Mouse (Mus musculus) stomach, postnatal 0 days (tissue): ENCODE data around the gene Rptor. TPM values are rescaled to one million over a fixed set of nuclear protein-coding genes. Genes with fewer than 3 reads are reported as not detected.

Experiments
- ATAC-seq: fragments of 200-750 bp; cut with Nextera tagmentation; 2 replicates; pipeline ENCODE4 v1.8.0; 2017; ENCODE audit not compliant: low FRiP score, low TSS enrichment
- DNase-seq: peaks from one replicate; pipeline ENCODE4 v3.0.0-alpha.2; 2016; ENCODE audit warnings: low spot score
- H3K27ac ChIP-seq: fragments of 300-500 bp; sonication (generic); replicated peaks from 2 replicates; pipeline ENCODE4 v1.5.1; 2014; ENCODE audit warnings: mild to moderate bottlenecking, control low read depth
- H3K27me3 ChIP-seq: fragments of 300-500 bp; sonication (generic); 2 replicates; pipeline ENCODE4 v1.6.1; 2014; ENCODE audit warnings: low read length; ENCODE audit not compliant: control insufficient read depth, insufficient read depth
- H3K36me3 ChIP-seq: fragments of 300-500 bp; sonication (generic); 2 replicates; pipeline ENCODE4 v1.6.1; 2014; ENCODE audit warnings: low read length, mixed read lengths; ENCODE audit not compliant: control insufficient read depth, insufficient read depth
- H3K4me1 ChIP-seq: fragments of 300-500 bp; sonication (generic); replicated peaks from 2 replicates; pipeline ENCODE4 v1.6.1; 2014; ENCODE audit warnings: antibody characterized with exemption; ENCODE audit not compliant: control insufficient read depth, insufficient read depth
- H3K4me2 ChIP-seq: fragments of 300-500 bp; sonication (generic); replicated peaks from 2 replicates; pipeline ENCODE4 v1.6.1; 2014; ENCODE audit warnings: low read depth, mild to moderate bottlenecking, control low read depth, moderate library complexity
- H3K4me3 ChIP-seq: fragments of 300-500 bp; sonication (generic); 2 replicates; pipeline ENCODE4 v1.5.1; 2014; ENCODE audit warnings: low read depth, low read length, control low read depth
- H3K9ac ChIP-seq: fragments of 300-500 bp; sonication (generic); 2 replicates; pipeline ENCODE4 v1.6.1; 2014; ENCODE audit warnings: mild to moderate bottlenecking, low read length, control low read depth, mixed read lengths
- H3K9me3 ChIP-seq: fragments of 300-500 bp; sonication (generic); 2 replicates; pipeline ENCODE4 v1.6.1; 2016; ENCODE audit warnings: low read length; ENCODE audit not compliant: control insufficient read depth
- CTCF ChIP-seq: IDR thresholded peaks from 2 replicates; pipeline ENCODE4 v1.5.1; 2016; ENCODE audit warnings: antibody characterized with exemption, low read depth, mild to moderate bottlenecking, moderate library complexity
- EP300 ChIP-seq: optimal IDR thresholded peaks from 2 replicates; pipeline ENCODE3; 2016; ENCODE audit warnings: antibody characterized with exemption
- WGBS: fragments of 180-500 bp; shearing (Covaris S2); extraction: QIAGEN DNeasy Blood & Tissue Kit; methylation state at CpG from one replicate; pipeline ENCODE4 v1.1.7; 2014; 5-methylcytosine and 5-hydroxymethylcytosine counted together
- polyA plus RNA-seq: library from polyadenylated mRNA; unstranded; fragments of >200 nt; fragmentation: Nextera tagmentation; extraction: Ambion mirVana; gene quantifications from 2 replicates; pipeline ENCODE4 v1.2.1, GENCODE M21; 2015

Rptor gene
- polyA plus RNA-seq, 1 experiment from 2014 or later = 3.7 TPM

DNA sequence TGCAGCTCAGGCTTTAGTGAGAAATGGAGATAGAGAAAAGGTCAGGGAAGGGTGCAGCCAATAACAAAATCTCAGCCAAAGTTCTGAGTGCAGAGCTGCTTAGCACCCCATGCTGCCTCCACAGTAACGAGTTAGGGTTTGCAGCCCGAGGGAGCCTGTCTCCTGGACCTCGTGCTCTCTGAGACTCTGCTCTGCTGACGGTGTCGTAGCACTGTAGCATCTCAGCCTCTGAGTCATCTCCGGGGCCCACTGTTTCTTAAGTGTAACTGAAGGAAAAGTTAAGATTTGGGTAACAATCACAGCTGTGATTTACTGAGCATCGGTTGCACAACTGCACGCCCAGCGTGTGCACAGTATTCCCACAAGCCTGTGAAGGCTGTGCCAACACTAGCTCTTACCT lies 160.2 kb downstream of the Rptor start:
- Histone ChIP-seq H3K4me3 (no peak overlapping the region), H3K27ac (no peak overlapping the region), H3K9ac (no peak overlapping the region), H3K36me3 (no peaks in the 10 kb centered on the region; the same call in 1 of the 2 replicates), H3K4me1 (no peaks in the 10 kb centered on the region), H3K27me3 (no peaks in the 10 kb centered on the region), H3K9me3 (no peaks in the 10 kb centered on the region), H3K4me2 (no peak overlapping the region)
- WGBS = 74% methylated on average over 9 of the region's 9 CpGs
- TF ChIP-seq CTCF (no peak), EP300 (no peak)
- no peak for DNase-seq
- ATAC-seq = no peak

DNA sequence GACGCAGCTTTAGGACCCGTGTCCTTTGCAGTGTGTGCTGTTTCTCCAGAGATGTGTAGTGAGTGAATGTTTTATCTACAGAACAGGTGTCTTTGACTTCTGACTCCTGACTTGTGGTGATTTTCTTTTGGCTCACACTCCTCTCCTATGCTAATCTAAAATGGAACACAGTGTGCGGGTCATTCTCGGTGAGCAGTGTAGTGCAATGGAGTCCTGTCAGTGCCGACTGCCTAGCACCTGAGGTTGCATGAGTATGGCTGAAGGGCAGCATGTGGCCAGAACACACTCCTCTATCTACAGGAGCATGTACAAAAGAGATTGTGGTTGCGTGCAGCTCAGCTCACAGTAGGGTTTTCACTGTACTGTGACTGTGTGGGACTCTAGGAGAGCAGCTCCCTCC lies 163.3 kb downstream of the Rptor start:
- TF ChIP-seq CTCF (no peak), EP300 (no peak)
- no peak overlapping the region for H3K27ac ChIP-seq
- ATAC-seq (no peak), DNase-seq (no peak)
- H3K27me3 ChIP-seq = no peaks in the 10 kb centered on the region
- 93% methylated on average over 6 of the region's 6 CpGs for WGBS
- H3K9ac ChIP-seq = no peak overlapping the region
- H3K4me2 ChIP-seq = no peak overlapping the region
- no peaks in the 10 kb centered on the region; the same call in 1 of the 2 replicates for H3K36me3 ChIP-seq
- no peaks in the 10 kb centered on the region for H3K4me1 ChIP-seq
- H3K9me3 ChIP-seq = no peaks in the 10 kb centered on the region
- no peak overlapping the region for H3K4me3 ChIP-seq

DNA sequence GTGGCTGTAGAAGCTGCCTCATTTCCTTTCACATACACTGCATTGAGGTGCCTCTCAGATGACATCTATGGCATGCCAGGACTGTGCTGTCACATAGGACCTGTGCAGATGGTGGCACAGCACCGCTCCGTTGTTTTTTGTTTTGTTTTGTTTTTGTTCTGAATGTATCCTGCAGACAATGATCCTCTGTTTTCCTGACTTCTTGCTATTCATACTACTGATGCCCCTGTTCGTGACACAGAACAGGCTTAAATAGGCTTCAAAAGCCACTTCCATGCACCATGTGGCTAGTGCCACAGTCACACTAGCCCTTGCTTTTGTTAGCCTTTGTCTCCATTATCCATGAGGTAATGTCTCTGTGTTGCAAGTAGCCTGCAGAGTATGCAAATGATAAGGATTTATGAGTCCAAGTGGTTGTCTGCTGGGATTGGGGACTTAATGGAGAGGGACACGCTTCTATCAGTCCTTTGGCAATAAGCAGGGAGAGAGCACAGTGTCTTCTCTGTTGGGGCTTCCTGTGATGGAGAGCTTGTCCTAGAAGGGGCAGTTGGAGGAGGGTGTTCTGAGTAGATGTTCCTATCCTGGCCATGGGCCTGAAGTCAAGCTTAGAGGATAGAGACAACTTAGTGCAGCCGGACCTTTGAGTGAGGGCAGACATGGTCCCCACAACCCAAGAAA lies 164.2 kb downstream of the Rptor start:
- no peaks in the 10 kb centered on the region for H3K27me3 ChIP-seq
- no peak overlapping the region for H3K9ac ChIP-seq
- H3K36me3 ChIP-seq = no peaks in the 10 kb centered on the region; the same call in none of the 2 replicates
- no peaks in the 10 kb centered on the region for H3K4me1 ChIP-seq
- TF ChIP-seq CTCF (no peak), EP300 (no peak)
- H3K27ac ChIP-seq = no peak overlapping the region
- no peak for DNase-seq
- no peaks in the 10 kb centered on the region for H3K9me3 ChIP-seq
- no peak overlapping the region for H3K4me2 ChIP-seq
- 93% methylated on average over 5 of the region's 5 CpGs for WGBS
- ATAC-seq = no peak
- no peak overlapping the region for H3K4me3 ChIP-seq

DNA sequence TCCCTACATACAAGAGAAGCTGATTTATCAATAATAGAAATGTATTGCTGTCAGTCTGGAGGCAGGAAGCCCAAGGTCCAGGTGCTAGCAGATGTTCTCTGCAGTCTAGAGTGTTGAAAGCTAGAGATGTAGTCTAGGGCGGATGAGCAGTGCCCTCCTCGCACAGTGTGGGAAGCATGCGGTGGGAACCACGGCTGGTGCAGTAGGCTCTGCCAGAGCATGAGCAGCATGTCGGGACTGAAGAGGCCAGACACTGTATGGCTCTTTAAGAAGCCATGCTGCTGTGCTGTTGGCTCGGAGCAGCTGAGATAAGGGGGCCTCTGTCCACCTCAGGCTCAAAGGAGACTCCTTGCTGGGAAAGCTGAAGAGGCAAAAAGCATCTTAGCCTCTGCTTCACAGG lies 164.8 kb downstream of the Rptor start:
- H3K4me2 ChIP-seq = no peak overlapping the region
- H3K9me3 ChIP-seq = no peaks in the 10 kb centered on the region
- DNase-seq (no peak), ATAC-seq (no peak)
- H3K9ac ChIP-seq = no peak overlapping the region
- no peaks in the 10 kb centered on the region; the same call in none of the 2 replicates for H3K36me3 ChIP-seq
- 75% methylated on average over 6 of the region's 6 CpGs for WGBS
- no peak overlapping the region for H3K27ac ChIP-seq
- no peak overlapping the region for H3K4me3 ChIP-seq
- no peak for TF ChIP-seq EP300
- TF ChIP-seq CTCF = no peak
- no peaks in the 10 kb centered on the region for H3K4me1 ChIP-seq
- no peaks in the 10 kb centered on the region for H3K27me3 ChIP-seq

DNA sequence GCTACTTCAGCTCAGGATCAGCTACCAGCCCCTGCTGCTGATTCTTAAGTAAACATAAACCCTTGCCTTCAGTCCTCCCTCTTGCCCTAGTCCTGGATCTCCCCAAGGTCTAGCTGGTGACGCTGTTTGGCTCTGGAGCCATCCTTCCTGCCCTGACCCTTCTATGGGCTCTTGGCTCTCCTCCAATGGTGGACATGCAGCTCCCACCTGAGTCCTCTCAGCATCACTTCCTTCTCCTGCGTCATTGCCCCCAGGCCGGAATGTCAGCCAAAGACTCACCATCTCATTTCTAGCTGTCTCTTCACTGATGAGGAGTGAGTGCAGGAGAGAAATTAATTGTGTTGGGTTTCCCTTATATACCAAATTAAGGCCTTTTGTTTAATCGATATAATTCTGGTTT lies 165.8 kb downstream of the Rptor start:
- H3K4me3 ChIP-seq = no peak overlapping the region
- DNase-seq (no peak), ATAC-seq (no peak)
- no peaks in the 10 kb centered on the region for H3K27me3 ChIP-seq
- 90% methylated on average over 4 of the region's 4 CpGs for WGBS
- H3K4me2 ChIP-seq = no peak overlapping the region
- H3K36me3 ChIP-seq = no peaks in the 10 kb centered on the region; the same call in none of the 2 replicates
- H3K9ac ChIP-seq = no peak overlapping the region
- no peaks in the 10 kb centered on the region for H3K9me3 ChIP-seq
- H3K27ac ChIP-seq = no peak overlapping the region
- no peaks in the 10 kb centered on the region for H3K4me1 ChIP-seq
- TF ChIP-seq EP300 = no peak
- no peak for TF ChIP-seq CTCF

DNA sequence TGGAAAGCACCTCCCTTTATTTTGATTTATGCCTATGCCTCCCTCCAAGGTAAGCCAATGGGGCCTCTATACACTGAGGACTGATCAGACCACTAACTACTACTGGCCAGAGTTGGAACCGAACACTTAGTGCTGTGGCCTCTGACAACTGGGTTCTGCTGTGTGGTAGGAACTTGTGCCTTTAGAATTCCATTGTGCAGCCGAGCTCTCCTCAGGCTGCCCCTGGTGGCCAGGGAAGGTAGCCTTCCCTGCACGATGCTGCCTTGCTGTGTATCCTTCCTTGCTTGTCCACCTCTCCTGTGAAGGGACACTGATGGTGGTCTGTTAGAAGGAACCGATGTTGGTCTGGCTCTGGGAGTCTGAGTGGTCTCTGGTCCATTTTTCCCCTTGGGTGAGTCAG lies 167.0 kb downstream of the Rptor start:
- no peak overlapping the region for H3K9ac ChIP-seq
- H3K9me3 ChIP-seq = no peaks in the 10 kb centered on the region
- DNase-seq (no peak), ATAC-seq (no peak)
- no peaks in the 10 kb centered on the region for H3K27me3 ChIP-seq
- H3K4me2 ChIP-seq = no peak overlapping the region
- TF ChIP-seq EP300 (no peak), CTCF (peak; percentile 71)
- H3K36me3 ChIP-seq = no peaks in the 10 kb centered on the region; the same call in 1 of the 2 replicates
- H3K27ac ChIP-seq = no peak overlapping the region
- H3K4me1 ChIP-seq = no peaks in the 10 kb centered on the region
- 59% methylated on average over 4 of the region's 4 CpGs for WGBS
- H3K4me3 ChIP-seq = no peak overlapping the region
